Mouse (Mus musculus) embryonic fibroblast, embryonic 13.5 days (primary cell): ENCODE data around the gene Hs2st1.

Experiments
- CTCF ChIP-seq: IDR thresholded peaks from 2 replicates; pipeline ENCODE4 v1.5.1; 2011; ENCODE audit warnings: mild to moderate bottlenecking, control low read depth, low read length, moderate library complexity, borderline replicate concordance; ENCODE audit not compliant: insufficient read depth
- POLR2A ChIP-seq: IDR thresholded peaks from 2 replicates; pipeline ENCODE4 v1.6.1; 2011; ENCODE audit warnings: low read depth, mild to moderate bottlenecking, control low read depth, low read length, moderate library complexity

GRCm38 (mm10) chr3:144550659-144551058 lies 19.3 kb downstream of the Hs2st1 start:
- no peak for TF ChIP-seq CTCF
- TF ChIP-seq POLR2A, result no peak
